Mouse (Mus musculus) T-cell, adult 2 months (primary cell): Measurements from ENCODE around the gene BC052040.
A peak's percentile ranks its signal among the peaks of the same experiment; 100 is the strongest.

ENCODE experiments used
- DNase-seq: peaks from one replicate; pipeline ENCODE4 v3.0.0; 2022; ENCODE audit warnings: low spot score

Gene BC052040

DNA sequence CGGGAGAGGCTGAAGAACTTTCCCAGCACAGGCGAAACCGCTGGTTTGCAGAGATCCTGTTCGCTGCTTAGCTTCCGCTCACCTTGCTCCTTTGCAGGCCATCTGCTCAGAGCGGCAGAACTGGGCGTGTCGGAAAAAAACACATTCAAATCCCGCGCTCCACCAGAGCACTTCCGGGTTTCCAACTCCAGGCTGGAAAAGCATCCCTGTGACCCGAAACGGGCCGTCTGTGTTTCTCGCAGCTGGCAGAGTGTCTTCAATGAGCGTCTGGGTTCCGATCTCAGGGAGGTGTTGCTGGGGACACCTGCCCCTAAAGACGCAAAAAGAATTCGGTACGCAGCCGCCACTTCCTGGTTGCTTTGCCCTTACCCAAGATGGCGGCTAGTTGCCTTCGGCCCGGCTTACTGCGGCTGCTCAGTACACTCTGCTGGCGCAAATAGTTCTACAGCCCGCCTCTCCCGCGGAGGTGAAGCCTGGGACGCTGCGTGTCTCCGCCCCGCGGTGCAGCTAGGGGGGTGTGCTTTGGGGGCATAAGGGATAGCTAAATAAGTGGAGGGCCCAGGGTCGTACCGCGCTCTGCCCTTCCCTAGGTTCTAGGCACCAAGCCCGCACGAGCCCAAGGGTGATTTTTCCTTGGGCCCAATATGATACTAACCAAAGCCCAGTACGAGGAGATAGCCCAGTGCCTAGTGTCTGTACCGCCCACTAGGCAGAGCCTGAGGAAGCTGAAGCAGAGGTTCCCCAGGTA, at the start of gene BC052040:
Gene BC052040 (plus strand): TSS at position 476 of the 748 bp plus-strand sequence.
- DNase-seq, result peak; percentile 88

DNA sequence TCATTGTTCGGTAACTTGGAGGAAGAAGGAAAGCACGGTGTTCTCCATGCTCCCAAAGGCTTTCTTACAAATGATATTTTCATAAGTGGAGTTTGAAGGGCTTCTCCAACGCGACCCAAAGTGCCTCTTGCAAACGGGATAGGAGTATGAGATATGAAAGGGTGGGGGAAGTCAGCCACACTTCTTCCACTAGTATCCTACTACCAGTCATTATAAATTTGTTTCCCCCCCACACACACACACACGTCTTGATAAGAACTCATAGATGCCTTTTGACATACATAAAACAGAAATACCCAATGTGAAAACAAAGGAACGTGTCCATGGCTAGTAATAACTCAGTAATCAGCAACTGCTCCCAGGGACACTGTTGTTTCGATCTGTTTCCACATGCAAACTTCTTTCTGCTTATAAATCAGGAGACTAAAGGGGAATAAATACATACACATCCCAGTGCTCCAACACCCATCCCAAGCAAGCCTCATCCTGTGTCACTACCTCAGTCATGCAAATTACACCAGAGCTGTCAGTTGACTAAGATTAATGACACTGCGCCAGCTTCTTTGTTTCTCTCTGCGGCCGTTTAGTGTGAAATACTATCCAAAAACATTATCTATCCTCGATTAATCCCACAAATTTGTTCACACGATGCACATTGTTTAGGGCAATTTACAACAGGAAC, 43.4 kb upstream of the BC052040 start:
- DNase-seq, result no peak

DNA sequence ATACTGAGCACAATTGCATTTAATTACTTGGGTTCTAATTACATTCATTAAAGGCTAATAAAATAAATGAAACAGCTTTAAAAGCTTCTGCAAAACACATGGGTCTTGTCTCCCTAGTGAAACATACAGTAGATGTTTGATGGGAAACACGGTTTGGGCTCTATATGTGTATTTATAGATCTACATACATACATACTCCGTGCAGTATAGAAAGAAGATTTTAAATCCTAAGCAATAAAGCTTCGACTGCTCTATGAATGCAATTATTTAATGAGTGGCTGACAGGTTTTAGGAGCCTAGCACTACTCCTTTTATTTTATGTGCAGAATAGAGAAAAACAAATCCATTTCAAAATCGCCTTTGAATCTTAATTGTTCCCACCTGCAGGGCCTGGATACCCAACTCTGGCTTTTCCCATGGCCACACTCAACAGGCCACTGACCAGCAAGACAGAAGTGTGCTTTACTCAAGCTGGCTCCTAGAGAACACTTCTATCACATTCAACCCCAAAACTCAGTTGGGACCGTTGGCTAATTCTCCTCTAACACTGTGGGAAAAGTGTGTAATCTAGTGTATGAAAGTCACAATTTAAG, 42.7 kb upstream of the BC052040 start:
- DNase-seq, result no peak

DNA sequence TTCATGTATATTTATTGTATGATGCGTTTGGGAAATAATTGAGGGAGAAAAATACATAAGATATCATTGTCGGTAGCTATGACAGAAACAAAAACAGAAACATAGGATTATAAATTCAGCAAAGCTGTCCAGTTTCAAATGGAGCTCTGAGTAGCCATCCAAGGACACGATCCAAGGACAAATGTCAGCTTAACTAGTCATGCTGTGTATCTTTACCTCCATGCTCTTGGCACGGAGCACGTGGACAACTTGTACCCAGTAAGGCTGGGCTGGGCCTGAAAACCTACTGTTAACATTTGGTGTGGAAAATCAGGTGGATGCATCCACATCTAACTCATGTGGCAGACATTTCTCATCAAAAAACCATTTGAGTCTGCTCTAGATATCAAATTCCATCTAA, 41.8 kb upstream of the BC052040 start:
- no peak for DNase-seq

DNA sequence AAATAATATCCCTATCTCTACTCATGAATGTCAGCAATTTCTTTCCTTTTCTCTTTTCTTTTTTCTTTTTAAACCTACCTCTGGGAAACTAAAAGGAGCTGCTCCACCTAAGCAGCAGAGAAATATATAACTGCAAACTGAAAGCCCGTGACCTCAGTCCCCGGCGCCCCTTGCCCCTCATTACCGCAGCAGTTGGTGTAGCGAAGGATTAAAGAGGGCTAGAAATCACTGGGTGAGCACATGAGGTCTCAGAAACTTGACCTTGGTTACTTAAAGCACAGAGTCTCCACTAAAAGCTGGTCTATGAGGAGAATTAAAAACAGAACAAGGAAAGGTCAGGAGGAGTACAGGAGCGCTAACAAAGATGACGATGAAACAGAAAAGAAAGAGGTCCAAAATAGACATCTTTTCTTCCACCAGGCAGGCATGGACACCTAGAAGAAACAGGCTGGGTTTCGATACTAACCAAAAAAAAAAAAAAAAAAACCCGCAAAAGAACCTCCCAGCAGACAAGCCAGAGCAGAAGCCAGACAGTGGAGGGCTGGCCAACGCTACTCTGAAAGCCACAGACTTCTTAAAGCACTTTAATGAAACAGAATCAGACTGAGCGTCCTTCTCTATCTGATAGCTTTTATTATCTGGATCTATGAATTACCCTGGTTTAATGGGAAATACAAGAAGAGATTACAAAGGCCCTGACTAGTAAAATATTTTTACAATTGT, 39.0 kb upstream of the BC052040 start:
- no peak for DNase-seq

DNA sequence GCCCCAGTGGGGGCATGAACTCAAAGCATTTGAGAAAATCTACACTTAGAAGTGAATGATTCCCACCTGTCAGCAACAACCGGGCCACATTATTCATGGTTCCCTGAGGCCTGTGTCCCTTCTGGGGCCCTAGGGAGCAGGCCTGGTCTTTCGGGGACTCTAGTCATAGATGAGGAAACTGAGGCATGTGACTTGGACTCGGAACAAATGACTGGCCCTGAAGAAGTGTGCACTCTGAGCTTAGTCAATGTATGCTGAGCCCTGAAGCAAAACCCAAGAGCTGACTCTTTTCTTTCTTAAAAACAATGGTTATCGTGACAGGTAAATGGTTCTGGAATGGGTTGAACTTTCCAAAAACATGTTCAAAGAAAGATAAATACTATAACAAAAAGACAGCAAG, 38.3 kb upstream of the BC052040 start:
- DNase-seq, result no peak

DNA sequence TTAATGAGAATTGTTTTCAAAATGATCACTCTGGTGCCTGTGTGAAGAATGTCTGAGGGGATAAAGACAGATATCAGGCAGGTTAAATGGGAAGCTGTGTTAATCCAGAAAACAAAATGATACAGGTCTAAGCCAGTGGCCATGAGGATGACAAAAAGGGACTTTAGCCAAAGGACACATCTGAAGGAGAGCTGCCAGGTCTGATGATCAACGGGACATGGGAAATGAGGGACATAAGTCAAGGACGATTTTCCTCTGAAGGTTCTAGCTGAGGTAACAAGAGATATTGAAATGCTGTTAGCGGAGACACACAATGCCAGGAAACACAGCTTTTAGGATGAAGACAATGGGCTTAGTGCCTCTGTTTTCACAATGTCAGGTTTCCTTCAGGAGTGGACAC, 29.6 kb upstream of the BC052040 start:
- DNase-seq, result no peak

DNA sequence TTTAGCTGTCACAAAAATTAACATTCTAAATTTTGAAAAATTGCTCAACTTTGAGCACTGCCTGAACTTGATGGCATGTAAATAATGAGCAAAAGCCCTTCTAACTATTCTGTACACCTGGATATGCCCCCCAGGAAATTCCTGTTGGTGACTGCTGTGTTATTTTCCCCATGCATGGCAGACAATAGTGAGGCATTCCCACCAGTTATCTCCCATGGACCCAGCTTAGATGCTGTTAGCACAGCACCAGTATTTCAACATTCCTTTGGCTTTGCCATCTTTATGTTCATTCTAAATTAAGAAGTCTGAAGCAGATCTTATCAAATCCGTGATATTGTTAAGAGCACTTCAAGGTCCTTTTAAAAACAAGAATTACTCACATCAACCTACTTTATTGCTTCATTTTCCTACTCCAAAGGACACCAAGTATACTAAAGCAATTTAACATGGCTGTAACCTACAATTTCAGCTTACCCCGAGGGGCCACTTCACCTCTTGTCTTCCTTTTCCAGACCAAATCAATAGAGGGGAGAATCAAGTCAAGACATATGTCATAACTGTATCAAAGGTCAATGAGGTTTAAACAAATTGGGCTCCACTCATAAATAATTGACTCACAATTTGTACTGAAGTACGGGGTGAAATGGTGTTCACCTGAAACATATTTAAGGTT, 19.2 kb upstream of the BC052040 start:
- no peak for DNase-seq

DNA sequence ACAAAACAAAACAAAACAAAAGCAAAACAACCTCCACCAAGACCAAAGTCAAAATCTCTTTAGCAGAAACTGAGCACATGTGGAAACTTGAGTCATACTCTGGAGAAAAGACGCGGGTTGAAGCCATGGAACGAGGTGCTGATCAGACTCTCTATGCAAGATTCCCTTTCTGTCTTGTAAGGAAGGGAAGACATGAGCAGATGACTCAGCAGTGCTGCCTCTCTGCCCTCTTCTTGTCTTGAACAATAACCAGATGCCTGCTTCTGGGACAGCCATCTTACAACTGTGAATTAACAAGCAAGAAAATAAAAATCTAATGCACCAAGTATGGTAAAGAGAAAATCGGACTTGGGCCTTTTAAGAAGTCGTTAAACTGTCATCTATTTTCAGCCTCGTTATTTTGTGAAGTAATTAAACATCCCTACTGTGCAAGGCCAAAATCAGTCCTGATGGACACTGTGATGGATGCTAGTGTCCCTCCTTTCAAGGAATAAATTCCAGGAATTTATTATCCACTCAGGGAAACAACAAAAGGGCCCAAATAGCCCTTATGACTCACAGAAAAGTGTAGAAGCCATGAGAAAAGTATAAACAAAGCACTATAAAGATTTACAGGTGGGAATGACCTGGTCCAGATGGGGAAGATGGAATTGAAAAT, 18.0 kb upstream of the BC052040 start:
- no peak for DNase-seq

DNA sequence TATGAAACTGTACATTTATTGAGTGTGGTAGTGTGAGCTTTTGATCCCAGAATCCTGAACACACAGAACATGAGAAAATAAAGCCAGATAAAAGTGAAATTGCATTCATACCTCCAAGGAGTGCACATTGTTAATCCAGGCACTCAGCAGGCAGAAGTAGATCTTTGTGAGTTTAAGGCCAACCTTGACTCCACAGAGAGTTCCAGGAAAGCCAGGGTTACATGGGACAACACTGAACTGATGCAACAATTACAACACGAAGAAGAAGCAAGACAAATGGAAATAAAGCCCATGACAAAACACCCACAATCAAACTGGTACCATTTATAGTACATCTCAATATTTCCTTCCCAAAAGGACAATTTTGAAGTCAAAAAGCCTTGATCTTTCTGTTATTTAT, 9.5 kb upstream of the BC052040 start:
- DNase-seq, result no peak

DNA sequence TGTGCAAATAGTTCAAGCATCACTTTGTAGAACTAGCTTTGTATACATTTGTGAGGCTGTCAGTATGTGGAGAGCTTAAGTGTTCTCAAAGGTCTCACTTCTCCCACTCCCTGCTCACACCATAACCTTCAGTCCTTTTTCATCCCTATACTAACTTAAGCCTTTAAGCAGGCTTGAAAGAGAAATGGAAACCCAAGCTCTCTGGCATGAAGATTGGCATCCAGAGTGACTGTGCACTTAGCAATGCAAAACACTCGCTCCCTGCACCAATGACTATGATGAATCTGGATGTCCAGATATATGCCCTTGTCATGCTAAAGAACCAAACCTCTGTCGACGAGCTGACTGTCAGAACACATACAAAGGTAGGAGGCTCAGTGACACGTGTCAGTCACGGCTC, 6.7 kb upstream of the BC052040 start:
- DNase-seq, result no peak

DNA sequence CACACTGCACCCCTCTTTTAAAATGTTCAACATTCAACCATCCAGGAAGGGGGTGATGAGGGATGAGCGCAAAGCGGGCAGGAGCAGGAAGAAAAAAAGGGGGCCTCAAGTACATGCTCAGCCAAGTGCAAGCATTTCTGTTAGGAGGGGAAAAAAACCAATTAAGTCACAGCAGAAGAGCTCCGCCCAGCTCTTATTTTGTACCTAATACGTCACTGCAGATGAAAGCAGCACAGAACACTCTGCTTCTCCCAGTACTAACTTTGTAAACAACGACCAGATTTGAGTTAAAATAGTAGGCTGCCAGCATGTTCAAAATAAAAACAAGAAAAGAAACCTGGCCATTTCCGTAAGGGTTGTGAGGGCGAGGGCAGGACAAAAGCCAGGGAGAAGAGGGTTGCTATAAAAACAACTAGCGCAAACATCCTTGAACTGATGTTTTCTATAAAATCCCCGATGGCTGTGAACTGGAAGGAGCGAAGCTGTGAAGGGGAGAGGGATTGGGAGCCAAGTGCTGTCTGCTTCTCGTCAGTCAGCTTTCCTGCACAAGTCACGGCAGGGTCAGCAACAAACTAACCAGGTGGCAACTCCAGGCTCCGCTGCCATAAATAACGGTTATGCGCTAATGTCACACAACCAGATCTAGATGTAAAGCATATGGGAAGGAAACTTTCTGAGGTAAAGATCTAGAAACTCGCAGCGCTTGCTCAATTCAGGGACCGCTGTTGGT, 2.2 kb upstream of the BC052040 start:
- DNase-seq, result no peak

DNA sequence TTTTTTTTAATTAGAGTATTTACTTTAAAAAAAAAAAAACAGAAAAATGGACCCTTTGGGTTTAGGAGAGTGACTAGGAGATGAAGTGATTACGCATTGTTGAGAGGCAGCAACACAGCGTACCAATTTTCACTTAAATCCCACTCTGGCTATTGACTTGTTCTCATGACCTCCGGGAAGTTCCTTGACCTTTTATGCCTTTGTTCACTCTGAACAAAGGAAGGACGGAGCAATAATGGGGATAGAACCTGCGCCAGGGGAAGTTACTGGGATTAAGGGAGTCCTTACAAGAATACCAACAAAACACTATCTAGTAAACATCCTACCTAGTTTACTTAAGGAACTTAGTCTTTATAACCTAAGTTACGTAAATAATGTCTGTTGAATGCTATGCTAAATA, 1.5 kb upstream of the BC052040 start:
- DNase-seq, result no peak

DNA sequence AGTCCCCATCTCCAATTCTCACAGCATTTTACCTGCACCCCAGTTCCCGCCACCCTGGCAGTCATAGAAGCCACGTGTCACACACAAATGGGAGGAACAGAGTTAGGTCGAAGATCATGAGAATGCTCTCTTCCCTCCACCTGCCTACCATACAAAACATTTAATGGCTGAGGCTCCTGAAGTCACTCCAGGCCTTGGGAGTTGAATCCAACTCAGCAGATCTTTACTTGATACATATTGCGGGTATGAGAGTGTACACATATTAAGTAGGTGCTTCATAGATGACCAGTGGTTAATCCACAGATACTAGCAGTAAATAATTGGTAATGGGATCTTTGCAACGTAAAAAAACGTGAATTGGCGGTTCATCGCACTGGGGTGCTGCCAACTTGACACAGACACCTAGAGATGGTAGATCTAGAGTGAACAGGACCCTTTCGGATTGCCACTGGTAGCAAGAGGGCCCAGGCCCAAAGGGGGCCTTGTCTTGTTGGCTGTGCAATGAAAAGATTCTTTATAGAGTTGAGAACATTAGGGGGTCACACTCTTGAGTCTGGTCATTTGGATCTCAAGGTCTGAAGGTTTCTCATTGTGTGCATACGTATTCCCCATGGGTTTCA, 583 bp downstream of the BC052040 start:
- DNase-seq, result no peak

DNA sequence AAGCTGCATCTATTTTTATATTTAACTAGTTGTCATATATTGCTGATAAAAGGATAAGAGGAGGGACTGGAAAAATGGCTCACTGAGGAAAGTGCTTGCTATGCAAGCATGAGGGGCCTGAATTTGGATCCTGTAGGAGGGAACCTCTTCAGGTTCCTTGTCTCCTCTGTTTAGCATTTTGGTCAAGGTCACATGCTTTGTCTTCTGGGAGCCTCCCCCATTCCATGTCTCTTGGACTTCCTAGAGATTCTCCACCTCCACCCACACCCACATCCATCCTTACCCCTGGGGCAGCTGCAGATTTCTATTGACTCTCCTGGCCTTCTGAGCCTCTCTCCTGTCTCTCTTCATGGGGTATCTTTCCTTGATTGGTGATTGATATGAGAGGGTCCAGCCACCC, 2.3 kb downstream of the BC052040 start:
- DNase-seq, result no peak

DNA sequence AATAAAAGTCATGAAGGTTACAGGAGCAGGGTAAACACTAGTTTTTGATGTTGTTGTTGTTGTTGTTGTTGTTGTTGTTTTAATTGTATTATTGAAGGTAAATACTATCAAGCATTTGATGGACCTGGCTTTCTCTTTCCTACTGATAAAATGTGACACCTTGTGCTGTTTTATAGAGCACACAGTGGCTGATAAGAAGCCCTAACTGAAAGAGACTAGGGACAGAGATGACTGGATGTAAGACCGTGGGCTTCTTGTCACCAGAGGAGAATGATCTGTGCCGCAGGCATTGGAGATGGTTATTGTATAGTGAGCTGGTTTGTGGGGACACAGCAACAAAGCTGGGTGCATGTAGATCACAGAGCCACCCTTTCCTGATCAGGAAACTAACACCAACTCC, 9.1 kb downstream of the BC052040 start:
- no peak for DNase-seq

DNA sequence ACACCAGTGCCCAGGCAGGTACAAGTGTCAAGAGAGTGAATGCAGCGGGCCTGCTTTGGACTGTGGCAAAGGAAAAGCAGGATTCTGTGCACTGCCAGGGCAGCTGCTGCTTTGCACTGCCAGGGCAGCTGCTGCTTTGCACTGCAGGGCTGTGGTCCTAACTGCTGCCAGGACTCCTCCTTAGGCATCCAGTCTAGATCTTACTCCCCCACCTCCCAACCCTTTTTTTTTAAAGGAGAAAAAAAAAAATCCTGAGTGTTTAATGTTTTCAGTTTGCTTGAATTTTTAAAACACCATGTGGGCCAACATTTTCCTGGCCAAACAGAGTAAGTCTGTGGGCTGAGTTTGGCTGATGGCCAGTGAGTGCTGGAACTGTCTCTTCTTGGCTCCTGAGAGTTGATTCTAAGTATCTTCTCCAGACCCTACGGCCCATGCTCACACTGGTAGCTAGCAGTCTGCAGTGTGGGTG, 11.2 kb downstream of the BC052040 start:
- no peak for DNase-seq

DNA sequence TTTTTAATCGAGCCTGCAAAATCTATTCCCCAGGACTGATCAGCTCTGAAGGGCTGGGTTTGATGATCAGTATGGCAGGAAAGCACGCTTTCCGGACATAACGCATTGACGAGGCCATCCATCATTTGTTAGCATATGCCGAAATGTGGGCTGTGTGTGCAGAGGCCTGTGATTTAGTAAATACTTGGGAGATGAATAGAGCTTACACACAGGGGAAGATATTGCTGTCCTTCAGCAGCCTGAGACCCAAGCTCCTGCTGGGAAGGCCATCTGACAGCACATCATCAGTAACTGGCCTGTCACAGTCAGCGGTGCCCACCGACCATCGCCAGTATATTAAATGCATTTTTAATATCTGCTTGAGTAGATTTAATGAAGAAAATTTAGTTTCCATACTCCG, 15.5 kb downstream of the BC052040 start:
- DNase-seq, result no peak

DNA sequence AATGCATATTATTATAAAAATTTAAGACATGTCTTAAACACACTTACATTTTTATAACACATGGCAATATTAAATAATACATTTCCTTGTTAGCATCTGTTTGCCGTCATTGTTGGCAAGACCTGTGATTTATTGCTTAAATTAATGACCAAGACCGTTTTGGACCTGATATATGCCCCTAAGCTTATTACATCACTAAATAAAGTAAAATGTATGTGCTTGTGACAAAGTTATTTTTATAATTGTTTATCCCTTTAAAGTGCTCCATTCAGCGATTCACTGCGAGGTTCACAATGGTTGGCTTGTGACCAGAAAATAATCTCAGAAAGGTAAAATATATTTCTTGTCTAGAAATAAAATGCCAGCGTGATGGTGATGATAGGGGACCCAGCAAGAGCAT, 16.8 kb downstream of the BC052040 start:
- no peak for DNase-seq

DNA sequence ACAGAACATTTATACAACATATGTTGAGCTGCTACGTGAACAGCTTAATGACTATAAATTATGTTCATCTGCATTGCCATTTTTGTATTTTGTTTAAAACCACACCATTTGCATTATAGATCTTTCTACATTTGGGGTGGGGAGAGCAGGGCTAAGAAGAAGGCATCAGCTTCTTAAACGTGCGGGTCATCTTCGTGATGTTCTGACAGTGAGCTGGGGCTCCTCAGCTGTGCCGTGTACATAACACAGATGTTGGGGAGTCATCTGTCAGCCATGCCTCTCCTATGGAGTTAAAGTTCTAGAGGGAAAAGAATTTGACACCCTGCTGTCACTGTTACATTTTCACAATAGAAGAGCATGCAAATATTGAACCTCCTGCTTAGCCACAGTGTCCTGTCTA, 19.2 kb downstream of the BC052040 start:
- DNase-seq, result no peak
